Mouse (Mus musculus) kidney, adult 8-10 months (tissue): ENCODE data around the gene Hhex.

Experiments used
- DNase-seq, 2 experiments: peaks; one replicate each; pipeline ENCODE4 v3.0.0; 2022

Hhex gene

DNA sequence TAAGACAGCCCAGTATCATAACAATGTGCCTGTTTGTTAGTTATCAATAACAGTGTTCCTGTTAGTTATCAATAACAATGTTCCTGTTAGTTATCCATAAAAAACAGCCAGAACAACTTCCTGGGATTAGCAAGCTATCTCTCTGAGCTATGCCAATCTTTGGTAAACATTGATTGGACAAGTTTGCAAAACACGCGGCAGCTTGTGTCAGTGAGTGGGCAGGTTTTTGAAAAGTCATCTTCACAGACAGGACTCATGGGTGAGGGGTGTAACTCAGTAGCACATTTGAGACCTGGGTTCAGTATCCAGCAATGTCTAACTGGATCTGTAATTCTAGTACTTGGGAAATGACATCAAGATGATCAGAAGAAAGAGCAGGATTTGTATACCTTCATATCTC lies 20.9 kb downstream of the Hhex start:
- no peak for DNase-seq

DNA sequence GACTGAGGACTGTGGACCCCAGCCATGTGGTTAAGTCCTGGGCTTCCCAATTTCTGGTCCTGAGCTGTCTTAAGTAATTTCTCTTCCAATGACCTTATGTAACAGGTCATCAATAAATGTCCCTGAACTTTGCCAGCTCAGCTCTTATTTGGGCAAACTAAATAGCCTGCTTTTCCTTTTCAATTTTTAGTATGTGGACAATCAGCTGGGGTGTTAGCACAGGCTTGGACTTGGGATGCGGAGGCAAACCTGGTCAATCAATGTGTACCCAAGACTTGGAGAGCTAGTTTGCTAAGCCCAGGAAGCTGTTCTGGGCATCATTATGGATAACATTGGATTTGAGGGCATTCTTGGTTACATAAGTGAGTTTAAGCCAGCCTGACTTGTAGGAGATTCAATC lies 21.4 kb downstream of the Hhex start:
- no peak for DNase-seq

DNA sequence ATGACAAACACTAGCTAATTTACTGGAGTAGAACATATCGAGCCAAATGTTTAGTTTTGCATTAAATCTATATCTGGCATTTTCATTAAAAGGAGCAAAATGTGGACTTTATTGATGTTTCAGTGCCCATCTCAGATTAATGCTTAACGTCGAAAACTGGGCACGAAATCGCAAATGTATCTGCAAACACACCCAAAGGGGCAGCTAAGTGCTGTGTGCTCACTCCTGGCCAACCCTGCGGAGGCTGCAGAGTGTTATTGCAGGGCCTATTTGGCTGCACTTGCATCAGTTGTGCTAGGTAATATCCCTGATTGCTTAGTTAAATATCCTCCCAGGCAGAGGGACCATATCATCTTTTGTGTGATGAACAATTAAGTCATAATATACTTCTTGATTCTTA lies 23.4 kb downstream of the Hhex start:
- DNase-seq, result no peak

DNA sequence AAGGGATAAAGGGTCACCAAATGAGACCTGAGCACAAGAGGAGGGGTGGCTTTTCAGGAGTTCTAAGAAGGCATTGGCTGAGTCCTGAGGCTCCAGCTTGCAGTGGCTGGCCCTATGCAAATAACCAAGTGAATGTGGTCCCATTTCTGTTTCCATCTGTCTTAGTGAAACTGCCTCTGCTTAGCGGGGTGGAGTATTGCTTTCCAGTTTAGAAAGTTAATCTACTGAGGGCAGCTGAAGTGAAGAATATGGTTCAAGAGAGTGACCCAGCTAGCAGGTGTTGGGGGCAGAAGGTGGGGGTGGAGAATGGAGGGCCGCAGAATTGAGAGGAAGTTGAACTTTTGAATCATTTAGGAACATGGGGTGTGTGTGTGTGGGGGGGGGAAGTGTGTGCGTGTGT lies 31.8 kb downstream of the Hhex start:
- DNase-seq, result no peak

DNA sequence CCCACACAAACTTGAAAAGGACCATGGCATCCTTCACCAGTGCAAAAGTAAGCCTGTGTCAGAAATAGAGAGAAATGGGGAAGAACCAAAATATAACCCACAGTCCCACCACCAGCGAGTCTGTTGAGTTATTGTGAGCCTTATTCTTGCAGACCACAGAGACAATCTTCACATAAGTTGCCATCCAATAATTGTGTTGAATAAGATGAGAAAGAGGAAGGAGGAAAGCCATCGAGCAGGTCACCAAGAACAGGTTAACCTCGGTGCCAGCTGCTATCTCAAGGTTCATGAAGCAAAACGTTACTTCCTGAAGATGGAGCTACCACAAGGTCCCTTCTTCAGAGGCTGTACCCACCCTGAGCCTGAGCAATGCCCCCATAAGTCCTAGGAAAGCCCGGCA lies 32.4 kb downstream of the Hhex start:
- DNase-seq, result no peak

DNA sequence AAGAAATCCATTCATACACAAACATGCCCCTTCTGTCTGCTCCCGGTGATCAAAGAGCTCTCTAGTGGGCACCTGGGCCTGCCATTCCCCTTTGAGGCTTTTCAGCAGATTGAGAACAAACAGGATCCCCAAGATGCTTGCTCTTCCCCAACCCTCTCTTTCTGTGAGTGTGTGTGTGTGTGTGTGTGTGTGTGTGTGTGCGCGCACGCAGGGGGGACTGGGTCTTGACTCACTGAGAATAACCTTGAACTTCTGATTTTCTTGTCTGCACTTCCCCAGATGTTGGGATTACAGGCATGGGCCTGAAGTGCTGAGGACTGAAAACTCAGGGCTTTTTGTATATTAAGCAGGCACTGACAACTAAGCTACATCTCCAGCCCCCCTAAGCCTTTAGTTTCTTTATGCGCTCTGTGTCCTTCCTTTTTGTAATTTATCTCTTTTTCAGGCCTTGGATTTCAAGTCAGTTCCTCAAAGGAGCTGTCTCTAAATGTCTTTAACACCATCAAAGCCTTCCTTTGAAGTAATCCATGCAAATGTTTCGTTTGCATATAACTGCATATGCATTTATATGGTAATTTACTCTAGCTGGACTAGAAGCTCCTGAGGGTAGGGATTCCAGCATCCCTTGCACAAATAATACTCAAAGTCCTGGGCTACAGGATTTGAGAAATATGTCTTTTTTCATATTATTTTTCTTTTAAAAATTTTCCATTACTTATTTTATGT lies 34.4 kb downstream of the Hhex start:
- DNase-seq, result no peak

DNA sequence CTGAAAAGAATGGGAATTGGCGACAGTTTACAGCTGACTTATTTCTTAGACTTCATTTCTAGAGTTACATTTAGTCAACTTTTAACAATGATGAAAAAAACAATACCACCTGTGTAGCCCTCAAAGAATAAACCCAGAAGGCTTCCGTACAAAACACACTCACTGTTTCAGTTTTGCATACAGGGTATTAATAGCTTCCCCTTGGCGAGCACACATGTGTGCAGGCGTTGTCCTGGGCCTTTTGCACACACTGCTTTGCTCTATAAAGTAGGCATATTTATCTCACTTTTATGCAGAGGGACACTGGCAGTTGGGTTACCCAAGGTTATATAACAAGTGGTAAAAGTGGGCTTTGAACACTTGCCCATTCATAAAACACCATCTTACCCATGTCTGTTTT lies 37.1 kb downstream of the Hhex start:
- DNase-seq, result no peak

DNA sequence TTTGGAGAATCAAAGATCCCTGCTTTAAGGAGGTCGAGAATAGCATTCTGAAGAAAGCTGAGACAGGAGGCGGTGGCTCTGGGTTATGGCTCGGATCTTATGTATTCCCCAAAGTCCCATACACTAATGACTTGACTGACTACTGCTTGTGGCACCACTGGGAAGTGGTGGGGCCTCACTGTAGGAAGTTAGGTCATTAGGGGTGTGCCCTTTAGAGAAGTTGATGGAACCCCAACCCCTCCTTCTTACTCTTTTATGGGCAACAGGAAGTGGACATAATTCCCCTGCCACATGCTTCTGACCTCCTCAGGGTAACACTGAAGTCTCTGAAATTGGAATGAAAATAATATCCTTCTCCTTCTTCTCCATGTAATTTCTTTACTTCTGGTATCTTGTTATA lies 38.0 kb downstream of the Hhex start:
- DNase-seq, result no peak

DNA sequence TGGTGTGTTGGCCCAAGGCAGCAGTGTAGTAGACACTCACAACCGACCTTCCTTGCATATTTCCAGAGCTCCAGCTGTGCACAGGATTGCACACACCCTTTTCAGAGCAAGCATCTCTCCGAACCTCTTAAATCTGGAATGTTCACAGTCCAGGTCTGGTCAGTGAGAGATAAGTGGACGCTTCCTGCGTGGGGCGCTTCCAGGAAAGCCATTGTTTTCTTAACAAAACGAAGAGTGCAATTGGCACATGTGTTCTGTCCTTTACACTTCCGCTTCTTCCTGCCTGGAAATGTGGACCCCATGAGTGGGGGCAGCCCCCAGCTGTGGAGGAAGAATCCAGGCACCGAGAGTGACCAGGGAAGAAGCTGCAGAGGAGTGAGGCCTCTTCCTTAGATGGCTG lies 47.1 kb downstream of the Hhex start:
- peak; percentile 14 for DNase-seq

DNA sequence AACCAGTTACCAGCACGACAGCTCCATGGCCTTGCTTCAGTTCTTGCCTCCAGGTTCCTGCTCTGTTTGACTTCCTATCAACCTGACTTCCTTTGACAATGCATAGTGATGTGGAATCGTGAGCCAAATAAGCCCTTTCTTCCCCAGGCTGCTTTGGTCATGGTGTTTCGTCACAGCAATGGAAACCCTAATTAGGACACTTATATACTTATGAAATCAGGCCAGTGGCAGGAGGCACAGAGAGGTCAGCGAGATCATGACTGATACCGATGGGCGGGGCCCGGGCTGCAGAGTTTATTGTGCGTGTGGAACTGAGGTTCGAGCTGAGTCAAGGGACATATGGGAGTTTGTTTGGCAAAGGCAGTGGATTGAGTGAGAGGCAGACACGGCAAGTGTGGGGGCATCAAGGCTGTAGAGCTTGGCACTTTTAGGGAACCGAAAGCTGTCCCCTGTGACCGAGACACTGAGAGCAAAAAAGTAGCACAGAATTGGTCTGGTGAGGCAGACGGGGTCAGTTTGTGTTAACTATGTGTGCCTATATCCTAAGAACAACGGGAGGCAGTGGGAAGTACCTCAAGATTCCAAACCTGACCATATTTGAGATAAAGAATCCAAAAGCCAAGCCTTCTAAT lies 48.1 kb downstream of the Hhex start:
- no peak for DNase-seq

DNA sequence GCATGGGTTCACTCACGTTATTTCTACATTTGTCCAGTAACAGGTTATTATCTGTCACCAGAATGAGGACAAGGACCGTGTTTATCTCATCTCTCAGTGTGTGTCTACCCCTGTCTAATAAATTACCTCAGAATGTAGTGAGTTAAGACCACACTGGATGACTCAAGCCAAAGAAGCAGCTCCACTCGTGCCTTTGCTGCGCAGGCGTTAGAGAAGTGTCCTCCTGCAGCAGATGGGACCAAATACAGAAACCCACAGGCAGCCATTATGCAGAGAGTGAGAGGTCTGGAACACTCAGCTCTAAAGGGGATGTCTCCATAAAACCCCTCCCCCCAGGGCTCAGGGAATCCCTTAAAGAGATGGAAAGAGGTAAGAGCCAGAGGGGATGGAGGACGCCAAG lies 50.2 kb downstream of the Hhex start:
- DNase-seq, result no peak

DNA sequence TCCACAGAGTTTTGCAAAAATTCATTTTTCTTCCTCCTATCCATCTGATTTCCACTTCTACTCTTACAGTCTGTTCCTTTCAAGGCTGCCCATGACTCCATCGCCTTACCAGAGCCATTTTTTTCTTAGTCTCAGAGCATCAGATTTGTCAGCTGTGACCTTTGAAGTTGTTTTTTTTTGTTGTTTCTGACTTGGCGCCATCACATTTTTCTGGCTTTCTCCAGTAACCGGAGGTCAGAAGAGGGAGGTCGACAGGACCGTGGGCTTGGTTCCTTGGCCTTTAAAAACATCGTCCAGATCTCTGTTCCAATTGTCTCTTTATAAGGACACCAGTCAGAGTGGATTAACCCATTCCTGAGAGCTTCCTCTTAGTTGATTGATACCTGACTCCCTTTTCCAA lies 52.2 kb downstream of the Hhex start:
- DNase-seq, result no peak

DNA sequence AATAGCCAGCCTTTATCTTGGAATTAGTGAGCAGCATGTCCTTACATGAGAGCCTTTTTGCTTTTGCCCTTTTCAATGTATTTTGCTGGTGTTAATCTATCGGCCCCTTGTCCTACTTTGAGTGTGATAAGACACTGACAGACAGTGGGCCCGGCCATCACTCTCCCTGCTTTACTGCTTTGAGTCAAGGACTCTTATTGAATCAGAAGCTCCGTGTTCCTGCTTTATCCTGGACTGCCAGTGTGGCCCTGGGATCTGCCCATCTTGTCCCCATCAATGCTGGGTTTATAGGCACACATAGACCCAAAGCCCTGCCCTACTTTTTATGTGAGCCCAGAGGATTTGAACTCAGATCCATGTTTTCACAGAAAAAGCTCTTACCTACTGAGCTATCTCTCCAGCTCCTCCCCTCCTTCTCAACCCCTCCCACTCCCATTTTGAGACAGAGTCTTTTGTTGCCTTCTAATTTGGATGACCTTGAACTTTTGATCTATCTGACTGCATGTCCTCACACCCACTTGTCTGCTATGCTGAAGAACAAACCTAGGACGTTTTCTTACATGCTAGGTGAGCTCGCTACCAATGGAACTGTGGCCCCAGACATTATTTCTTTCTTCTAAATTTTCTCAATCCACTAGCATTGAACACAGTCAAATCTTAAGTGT lies 53.3 kb downstream of the Hhex start:
- no peak for DNase-seq

DNA sequence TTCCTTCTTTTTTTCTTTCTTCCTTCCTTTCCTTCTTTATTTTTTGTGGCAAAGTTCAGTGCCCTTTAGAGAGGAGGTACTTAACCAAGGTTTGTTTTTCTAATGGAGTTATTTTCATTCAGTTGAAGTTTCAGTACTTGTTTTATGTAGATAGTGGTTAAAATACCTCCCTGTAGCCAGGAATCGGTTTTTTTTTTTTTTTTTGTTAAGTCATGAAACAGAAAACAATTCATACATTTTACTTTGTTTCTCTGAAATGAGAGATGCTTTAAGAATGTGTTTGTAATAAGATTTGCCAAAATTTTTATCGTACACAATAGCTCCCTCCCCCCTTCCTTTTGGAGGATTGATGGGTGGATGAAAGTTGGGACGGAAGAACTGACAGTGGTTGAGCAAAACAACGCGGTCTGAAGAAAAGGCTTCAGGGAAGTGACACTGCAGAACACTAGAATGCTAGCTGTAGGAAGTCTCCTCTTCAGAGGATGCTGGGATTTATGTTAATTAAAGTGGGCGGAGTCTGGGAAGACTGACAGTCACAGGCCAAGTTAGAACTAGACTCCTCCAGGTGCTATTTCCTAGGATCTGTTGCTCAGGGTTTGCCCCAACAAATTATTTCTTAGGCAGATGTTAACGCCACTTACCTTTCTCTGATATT lies 54.1 kb downstream of the Hhex start:
- no peak for DNase-seq
